Mouse (Mus musculus) left cerebral cortex, postnatal 10 days (tissue): ENCODE results near the gene Hsd3b7. TPM values are rescaled to one million over a fixed set of nuclear protein-coding genes. Genes with fewer than 3 reads are reported as not detected.
A peak's percentile ranks its signal among the peaks of the same experiment; 100 is the strongest.
"Not testable (repeated sequence)": the region's sequence is repeated elsewhere in the genome, so short reads cannot be mapped to it uniquely, and the experiment has no call there.

Experiments
- DNase-seq, 2 experiments: peaks; one replicate each; pipeline ENCODE4 v3.0.0; 2021 to 2022; ENCODE audit warnings: low spot score in 2 of 2, mixed read lengths in 1 of 2; ENCODE audit errors: extremely low spot score in 1 of 2
- intact Hi-C: fragments of 180-260 bp; cut with DNase I; formaldehyde crosslinking; loops from one replicate; pipeline ENCODE4 v1.15.1; 2025
- total RNA-seq, 2 experiments: library from RNA; stranded (reverse); gene quantifications; 2 replicates each; pipeline ENCODE4 v1.2.3; 2021

The Hsd3b7 gene
- total RNA-seq, 2 experiments from 2014 or later, result 2.4 to 4.5 TPM

- intact Hi-C loops, result no loop called here
- no peak for DNase-seq
Measured at GRCm38 (mm10) chr7:127812292-127812691, 11.9 kb downstream of the Hsd3b7 start.

DNA sequence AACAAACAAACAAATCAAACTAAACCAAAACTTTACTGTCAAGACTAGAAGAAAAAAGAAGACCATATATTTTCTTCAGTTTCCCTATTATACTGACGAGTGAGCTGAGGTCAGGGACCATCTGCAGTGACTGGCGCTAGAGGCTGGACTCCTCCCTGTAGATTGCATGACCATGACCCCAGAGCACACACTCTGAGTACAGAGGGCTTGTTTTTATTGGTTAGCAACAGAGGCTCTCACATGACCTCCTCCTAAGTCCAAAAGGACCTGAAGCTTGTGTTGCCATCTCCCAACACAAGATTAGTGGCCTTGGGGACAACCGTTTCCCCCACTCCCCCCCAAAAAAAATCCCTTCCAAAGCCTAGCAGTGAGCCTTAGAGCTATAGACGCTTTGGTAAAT is 13.4 kb downstream of the Hsd3b7 start:
- intact Hi-C loops, result no loop called here
- no peak for DNase-seq

DNA sequence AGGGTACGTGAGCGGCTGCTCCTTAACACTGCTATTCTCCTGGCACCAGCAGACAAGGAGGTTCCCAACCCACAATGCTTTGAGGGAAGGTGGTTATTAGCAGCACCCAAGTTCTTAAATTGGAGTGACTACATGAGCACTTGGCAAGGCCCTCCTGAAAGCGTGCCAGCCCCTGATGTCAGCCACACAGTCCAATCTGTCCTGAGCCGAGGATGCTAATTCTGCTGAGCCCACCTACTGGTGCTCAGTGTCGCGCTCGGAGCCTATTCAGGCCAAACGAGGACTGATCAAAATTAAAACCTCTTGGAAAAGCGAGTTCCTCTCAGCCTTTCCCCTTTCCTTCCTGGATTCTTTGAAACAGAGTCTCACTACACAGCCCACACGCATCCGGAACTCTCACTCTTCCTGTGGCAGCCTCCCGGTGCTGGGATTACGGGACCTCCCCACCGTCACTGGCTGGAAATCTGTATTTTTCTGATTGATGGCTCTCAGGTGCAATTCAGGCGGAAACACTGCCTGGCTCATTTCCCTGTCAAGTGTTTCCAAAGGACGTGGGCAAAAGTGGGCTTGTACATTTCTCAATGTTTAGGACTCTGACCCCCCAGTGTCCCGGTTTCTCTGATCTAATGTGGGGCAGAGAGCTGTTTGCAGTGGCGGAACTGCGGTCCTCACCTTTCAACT is 14.0 kb downstream of the Hsd3b7 start:
- intact Hi-C loops, result no loop called here
- DNase-seq, result peak; percentile 71 to 78

DNA sequence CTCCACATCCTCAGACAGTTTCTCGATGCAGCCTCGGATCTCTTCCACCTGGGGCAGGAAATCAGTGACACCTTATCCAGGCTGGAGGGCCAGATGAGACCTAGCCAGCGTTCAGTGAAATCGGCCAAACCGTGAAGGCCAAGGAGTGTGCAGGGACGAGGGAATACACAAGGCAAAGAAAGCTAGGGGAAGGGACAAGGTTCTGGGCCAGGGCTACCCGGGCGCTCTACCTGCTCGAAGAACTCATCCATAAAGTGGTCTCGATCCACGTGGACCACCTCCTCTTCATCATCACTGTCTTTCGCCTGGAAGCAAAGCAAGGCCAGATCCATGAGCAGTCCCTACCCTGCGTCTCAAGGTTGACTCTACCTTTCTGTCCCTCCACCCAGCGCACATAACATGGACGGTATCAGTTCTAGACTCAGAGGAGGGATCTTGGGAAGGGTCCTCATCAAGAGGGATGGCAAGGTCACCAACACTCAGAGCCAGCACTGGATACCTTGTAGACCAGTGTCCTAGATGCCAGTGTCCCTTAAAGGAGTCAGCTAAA is 14.8 kb downstream of the Hsd3b7 start:
- DNase-seq, result no peak
- intact Hi-C loops, result no loop called here

- DNase-seq, result peak in 1 of 2 experiments; percentile 74
- intact Hi-C loops, result no loop called here
Measured at GRCm38 (mm10) chr7:127815954-127816821, 15.8 kb downstream of the Hsd3b7 start.

DNA sequence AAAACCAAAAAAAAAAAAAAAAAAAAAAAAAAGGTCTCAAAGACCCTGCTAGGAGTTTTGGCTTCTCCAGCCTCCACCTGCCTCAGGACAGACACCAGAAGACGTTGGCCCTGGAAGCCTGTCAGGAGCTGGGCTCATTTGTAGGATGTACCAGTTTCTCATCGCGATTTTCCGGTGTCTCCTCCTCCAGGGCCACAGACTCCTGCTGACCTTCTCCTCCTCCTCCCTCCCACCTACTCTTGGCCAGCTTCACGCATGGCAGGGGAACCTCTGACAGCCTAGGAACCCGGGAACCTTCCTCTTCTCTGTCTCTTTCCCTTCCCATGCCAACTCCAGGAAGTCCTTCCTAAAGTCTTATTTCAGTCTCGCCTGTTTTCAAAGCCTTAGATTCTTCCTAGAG is 16.6 kb downstream of the Hsd3b7 start:
- no peak for DNase-seq
- intact Hi-C loops, result no loop called here

- no peak for DNase-seq
- intact Hi-C loops, result no loop called here
Measured at GRCm38 (mm10) chr7:127817776-127818175, 17.4 kb downstream of the Hsd3b7 start.

- intact Hi-C loops, result no loop called here
- DNase-seq, result no peak
Measured at GRCm38 (mm10) chr7:127820836-127821509, 20.6 kb downstream of the Hsd3b7 start.

GRCm38 (mm10) chr7:127822494-127822893 is 22.1 kb downstream of the Hsd3b7 start:
- intact Hi-C loops, result no loop called here
- no peak for DNase-seq

DNA sequence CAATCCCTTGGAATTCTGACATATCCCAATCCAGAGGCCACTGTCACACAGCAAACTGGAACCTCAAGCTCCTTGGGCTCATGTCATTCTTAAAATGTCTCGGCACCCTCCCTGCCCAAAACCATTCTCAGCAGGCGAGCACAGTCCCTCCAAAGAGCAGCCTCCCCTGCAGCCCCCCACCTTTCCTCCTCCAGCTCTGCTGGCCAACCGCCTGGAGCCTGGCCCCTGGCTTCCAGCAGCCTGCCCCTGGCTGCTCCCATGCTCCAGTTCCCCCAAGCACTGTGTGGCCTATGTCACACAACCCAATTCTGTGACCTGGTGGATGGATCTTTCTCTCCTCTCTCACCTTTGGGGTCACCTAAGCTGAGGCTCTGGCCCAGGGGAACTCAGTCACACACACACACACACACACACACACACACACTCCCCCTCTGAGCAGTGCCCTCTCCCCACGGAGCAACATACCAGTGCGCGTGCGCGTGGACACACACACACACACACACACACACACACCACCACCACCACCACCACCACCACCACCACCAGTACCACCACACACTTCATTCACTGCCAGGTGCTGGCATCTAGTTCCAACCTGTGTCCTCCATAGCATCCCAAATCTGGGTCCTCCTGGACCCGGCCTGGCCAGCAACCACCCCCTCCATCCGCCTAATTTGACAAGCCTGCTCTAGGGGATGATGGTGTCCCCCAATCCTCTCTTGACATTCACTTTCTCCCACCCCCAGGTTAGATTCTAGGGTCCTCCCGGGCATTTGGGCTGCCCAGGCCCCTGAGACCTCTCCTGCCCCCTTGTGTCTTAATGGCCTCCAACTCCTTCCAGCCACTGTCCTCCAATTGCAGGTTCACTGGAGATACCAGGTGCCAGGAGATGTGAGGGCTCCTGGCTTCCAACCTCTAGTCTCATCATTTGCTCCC is 23.1 kb downstream of the Hsd3b7 start:
- no peak for DNase-seq
- intact Hi-C loops, result no loop called here

- DNase-seq, result peak; percentile 52 to 90
- intact Hi-C loops, result no loop called here
Measured at GRCm38 (mm10) chr7:127824176-127824871, 23.9 kb downstream of the Hsd3b7 start, which contains the start of the genes Stx4a and Stx1b. TSS of gene Stx4a (plus strand) at chr7:127824294. TSS of gene Stx1b (minus strand) at chr7:127824549.

GRCm38 (mm10) chr7:127835550-127835949 is 35.1 kb downstream of the Hsd3b7 start:
- intact Hi-C loops, result no loop called here
- no peak for DNase-seq

- intact Hi-C loops, result no loop called here
- DNase-seq, result no peak
Measured at GRCm38 (mm10) chr7:127837473-127837872, 37.1 kb downstream of the Hsd3b7 start.

DNA sequence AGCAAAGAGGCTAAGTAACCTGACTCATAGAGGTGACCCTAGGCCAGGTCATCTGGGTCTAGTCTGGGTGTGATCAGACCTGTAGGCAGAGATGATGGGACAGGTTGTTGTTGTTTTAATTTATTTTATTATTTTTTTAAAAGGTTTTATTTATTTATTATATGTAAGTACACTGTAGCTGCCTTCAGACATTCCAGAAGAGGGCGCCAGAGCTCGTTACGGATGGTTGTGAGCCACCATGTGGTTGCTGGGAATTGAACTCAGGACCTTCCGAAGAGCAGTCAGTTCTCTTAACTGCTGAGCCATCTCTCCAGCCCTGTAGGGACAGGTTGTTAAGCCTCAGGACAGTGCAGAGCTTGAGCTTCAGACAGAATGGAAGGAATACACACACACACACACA is 37.5 kb downstream of the Hsd3b7 start:
- intact Hi-C loops, result not testable (repeated sequence)

GRCm38 (mm10) chr7:127840031-127840430 is 39.6 kb downstream of the Hsd3b7 start:
- intact Hi-C loops, DNase-seq: not testable (repeated sequence)

More for the DNA sequence above, 37.5 kb downstream of the Hsd3b7 start:
- DNase-seq, result not testable (repeated sequence)

DNA sequence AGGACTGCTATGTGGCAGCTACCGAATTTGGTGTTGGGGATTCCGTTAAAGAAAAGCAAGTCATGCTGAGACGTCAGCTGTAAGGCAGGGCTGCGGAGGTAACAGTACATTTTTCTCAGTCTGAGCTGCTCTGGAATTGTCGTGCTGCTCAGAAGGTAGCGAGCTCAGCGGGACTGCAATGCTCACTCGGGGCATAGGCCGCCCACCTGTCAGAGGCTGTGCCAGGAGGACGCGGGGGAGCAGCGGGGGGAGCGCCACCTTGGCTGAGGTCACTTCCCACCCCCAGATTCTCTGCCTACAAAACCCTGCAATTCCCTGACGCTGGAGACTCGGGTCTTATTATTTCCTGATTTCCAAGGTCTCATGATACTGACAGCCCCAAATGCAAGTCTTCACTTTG is 40.5 kb downstream of the Hsd3b7 start:
- intact Hi-C loops, result no loop called here
- DNase-seq, result peak; percentile 56 to 87

DNA sequence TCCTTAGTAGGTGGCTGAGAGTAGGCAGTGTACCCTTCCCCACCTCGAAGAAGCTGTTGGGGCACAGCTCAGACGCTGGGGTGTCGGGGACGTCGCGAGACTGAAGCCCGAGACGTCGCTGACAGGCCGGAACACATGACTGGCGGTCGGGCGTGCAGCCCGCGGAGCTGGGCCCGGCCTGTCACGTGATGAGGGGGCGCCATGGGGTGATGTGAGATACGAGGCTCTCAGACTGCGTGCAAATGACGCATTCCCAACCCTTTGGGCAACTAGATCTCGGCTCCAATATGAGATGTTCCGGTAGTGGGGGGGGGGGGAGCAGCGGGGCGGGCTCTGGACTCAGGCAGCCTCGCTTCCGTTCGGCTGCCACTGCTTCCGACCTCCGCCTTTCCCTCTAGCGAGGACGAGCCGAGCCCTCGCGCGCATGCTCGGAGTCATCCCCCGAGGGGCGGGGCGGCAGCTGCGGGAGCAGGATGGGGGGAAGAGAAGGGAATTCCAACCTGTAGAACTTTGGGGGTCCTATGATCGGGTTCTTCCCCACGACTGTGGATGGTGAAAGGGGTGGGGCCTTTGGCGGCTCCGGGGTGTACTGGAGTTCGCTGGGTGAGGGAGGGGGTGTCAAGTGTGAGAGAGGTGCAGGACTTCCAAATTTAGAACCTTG is 41.1 kb downstream of the Hsd3b7 start:
- peak; percentile 96 to 98 for DNase-seq
- intact Hi-C loops, result no loop called here
